Mouse (Mus musculus) liver, adult 2 months (tissue): Measurements from ENCODE around the gene Hoxc5.

Source experiments
- CTCF ChIP-seq: fragments of 200-500 bp; IDR thresholded peaks from 2 replicates; pipeline ENCODE4 v1.5.1; 2011; ENCODE audit warnings: low read depth, low read length, control low read depth
- POLR2A ChIP-seq: fragments of 200-500 bp; IDR thresholded peaks from 2 replicates; pipeline ENCODE4 v1.6.1; 2011; ENCODE audit warnings: low read length, control low read depth; ENCODE audit not compliant: insufficient read depth; ENCODE audit errors: extremely low read depth

DNA sequence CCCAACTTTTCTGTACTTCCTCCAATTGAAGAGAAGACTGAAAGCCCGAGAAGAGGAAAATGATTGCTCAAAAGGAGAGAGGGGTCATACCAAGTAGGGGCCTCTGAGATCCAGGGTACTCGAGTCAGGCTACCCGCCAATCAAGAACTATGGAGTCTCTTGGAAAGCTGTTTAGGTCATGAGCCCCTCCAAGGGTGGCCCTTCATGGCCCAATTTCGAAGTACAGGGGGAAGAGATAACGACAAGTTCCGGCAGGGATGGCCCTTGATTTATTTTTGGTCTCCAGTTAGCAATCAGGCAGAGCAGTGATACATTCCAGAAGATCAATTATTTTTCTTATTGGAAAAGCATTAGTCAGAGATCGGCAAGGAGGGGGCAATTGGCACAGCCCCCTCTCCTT, 24.5 kb downstream of the Hoxc5 start:
- TF ChIP-seq CTCF (no peak), POLR2A (no peak)
